Mouse (Mus musculus) gastrocnemius, postnatal 14 days (tissue): ENCODE measurements around the gene Vangl2. TPM values are rescaled to one million over a fixed set of nuclear protein-coding genes. Genes with fewer than 3 reads are reported as not detected.

ENCODE experiments used
- DNase-seq: peaks from one replicate; pipeline ENCODE4 v3.0.0; 2021; ENCODE audit warnings: mixed read lengths
- intact Hi-C: fragments of 180-260 bp; cut with DNase I; formaldehyde crosslinking; loops from one replicate; pipeline ENCODE4 v1.15.1; 2025; ENCODE audit warnings: low total_unique reads
- total RNA-seq, 2 experiments: library from RNA; stranded (reverse); gene quantifications; 2 replicates each; pipeline ENCODE4 v1.2.3; 2021

The Vangl2 gene
- total RNA-seq, 2 experiments from 2014 or later, result 1.9 to 2.6 TPM

DNA sequence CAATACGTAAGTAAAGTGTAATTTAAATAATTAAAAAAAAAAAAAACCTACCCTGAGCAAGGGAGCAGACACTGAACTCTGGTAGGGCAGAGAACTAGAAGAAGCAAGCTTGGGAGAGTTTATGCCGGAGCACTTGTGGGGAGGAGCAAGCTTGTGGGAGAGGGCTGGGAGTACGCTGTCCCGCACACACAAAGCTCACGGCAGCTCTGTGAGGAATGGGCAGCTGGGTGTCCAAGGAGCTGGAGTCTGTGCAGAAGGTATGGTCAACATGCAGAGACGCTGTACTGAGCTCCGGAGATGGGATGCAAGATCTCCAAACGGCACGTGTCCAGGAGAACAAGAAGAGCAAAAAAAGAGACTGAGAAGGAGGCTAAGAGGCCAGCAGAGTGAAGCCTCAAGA, 13.5 kb downstream of the Vangl2 start:
- no peak for DNase-seq
- intact Hi-C loops, result no loop called here

DNA sequence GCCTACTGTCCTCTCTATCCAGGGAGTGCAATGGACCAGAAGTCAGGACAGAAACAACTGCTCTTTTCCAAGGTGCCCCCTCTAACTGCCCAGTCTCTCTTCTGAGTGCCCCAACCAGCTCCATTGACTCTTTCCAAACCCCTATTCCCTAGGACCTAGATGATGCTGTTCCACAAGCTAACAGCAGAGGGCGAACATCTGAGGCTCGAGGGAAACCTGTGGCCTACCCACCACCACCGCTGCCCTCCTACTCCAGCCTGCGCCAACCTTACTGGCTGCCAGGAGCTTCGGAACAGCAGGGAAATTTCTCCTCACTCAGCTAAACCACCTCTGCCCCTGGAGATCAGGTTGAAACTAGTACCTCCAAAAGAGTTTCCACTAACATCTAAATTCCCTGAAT, 16.2 kb downstream of the Vangl2 start:
- intact Hi-C loops, result no loop called here
- peak; percentile 58 for DNase-seq

DNA sequence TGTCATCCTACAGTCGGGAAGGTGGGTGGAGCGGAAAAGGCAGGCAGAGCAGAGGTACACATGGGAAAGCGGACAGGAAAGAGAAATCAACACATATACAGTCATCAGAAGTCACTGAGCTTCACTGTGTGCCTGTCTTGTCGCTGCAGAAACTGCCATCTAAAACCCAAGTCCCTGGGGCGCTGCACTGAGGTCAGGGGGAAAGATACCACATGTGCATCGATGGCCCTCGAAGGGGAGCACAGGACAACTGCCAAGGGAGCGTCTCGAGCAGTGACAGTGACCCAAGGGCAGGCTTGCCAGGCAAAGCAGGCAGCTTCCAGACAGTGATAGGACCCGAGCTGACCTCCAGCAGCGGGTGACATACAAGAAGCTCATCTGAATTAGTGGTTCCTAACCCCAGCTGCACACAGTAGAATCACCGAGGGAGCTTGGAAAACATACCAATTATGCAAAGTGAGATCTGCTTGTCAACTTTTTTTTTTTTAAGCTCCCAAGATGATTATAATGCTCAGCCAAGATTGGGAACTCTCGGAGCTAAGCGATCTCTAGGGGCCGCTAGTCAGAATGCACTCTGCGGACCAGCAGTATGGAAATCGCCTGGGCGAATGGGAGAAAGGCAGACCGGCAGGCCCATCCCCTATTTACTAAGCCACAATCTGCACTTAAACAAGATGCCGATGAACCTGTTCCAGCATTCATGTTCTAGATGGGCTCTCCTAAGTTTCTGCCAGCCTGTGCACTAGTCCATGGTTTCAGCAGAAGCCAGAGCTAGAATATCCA, 18.0 kb downstream of the Vangl2 start:
- DNase-seq, result no peak
- intact Hi-C loops, result no loop called here

DNA sequence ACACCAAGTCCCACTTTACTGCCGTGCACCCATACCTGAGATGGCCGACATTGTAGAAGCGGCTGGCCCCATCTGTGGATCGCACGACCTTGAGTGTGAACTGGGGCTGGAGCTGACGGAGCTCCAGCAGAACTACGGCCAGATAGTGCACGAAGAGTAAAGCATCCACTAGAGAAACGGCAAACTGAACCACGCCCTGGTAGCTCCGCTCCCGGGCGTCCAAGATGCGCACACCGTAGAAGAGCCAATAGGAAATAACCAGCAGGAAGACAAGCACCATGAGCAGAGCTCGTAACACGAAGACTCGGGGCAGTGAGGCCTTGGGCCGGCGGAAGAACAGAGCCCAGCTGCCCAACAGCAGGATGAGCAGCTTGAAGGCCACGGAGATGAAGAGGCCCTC, 18.8 kb downstream of the Vangl2 start:
- DNase-seq, result no peak
- intact Hi-C loops, result no loop called here

DNA sequence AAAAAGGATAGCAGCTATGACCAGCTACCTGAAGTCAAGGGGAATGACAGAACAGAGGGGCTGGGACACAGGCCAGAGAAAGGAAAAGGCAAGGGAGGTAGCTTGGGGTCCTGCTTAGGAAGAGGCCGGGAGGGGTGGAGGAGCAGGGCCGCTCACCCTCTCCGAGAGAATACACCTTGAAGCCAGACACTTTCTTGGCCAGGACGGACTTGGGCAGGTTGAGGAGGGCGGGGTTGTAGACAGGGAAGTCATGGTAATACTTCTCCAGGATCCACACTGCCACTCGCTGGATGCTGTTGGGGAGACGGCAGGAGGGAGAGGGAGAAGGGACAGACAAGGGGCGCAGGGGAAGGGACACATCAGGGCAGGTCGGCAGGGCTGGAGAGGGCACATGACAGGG, 19.9 kb downstream of the Vangl2 start:
- no peak for DNase-seq
- intact Hi-C loops, result no loop called here

DNA sequence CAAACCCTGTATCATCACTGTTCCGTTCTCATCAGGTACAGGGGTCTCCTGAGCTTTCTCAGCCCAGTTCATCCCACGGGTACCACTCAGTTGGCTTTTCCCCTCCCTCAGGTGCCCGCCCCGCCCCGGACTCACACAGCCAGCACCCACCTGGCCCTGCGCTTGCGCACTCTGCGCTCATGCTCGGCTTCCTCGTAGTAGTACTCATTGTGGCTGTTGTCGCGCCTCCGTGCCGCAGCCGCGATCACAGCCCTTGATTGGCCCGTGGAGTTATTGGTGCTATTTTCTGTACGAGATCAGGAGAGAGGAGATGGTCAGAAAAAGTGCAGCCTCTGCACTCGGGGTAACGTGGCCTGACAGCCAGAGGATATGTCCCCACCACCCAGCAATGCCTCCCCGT, 20.5 kb downstream of the Vangl2 start:
- intact Hi-C loops, result no loop called here
- DNase-seq, result no peak

DNA sequence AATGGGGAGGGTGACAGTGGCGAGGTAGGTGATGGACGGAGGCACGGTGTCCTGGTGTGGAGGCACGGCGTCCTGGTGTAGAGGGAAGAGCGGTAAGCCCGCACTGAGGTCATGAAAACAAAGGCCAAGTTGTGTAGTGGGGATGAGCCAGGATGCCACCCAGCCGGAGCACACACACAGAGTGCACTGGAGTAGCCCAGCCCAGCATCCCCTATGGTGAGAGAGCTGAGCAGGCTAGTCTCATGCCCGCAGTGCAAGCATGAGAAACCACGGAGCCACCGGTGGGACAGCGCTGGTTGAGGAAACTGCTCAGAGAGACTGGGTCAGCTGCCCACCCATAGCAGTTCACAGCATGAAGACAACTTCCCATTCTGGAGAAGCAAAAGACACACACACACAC, 26.6 kb downstream of the Vangl2 start:
- DNase-seq, result no peak
- intact Hi-C loops, result no loop called here

DNA sequence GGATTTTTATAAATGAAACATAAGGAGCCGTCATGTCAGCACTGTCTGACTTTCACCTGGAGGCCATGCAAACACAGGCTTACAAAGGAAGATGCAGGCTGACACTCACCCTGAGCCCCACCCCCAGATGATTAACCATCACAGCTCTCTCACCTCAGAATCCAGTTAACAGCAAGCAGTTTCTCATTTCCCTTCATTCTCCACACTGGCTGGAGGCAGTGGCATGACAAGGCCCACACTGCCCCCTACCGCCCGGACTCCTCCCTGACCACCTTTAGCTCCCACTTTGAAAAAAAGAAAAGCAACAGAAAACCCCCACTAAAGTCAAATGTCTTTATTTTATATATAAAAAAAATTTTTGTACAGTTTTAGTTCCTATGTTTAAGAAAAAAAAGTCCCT, 27.6 kb downstream of the Vangl2 start:
- intact Hi-C loops, result no loop called here

DNA sequence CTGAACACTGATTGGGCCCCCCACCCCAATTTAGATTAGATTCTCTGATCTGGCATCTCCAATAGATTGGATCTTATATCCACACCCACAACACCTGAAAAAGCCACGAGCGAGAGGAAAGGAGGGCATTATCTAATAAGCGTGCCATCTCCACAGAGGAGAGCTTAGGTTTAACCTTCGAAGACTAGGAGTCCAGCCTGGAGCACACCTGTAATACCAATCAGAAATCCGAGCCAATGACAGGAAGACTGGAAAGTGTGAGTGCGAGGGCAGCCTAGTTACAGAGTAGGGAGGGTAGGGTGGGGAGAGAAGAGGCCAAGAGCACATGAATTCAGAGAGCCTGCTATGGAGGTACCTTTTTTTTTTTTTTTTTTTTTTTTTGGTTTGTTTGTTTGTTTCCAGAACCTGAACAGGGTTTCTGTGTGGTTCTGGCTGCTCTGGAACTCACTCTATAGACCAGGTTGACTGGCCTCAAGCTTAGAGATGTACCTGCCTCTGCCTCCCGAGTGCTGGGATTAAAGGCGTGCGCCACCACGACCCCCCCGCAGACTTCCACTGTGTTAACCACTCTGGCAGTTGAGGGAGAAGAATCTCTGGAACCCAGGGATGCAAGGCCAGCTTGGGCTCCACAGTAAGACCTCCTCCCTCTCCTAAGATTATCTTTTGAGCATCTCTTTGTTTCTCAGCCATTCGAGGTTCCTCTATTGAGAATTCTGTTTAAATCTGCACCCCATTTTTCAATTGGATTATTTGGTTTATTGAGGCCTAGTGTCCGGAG, 29.2 kb downstream of the Vangl2 start:
- intact Hi-C loops, result no loop called here
- DNase-seq, result no peak

More for the DNA sequence above, 27.6 kb downstream of the Vangl2 start:
- peak; percentile 41 for DNase-seq

DNA sequence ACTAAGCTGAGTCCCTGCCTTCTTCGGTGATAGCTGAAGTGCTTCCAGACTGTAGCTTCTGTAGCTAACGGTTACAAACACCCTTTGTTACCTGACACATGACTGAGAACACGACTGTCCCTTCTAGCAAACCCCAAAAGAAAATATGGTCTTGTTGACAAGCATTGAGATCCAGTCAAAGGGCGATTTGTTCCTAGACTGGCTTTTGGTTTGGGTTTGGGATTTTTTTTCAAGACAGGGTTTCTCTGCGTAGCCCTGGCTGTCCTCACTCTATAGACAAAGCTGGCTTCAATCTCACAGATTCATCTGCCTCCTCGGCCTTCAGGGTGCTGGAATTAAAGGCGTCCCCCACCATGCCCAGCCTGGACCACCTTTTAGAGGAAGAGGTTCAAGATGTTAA, 31.5 kb downstream of the Vangl2 start:
- DNase-seq, result no peak
- intact Hi-C loops, result no loop called here

DNA sequence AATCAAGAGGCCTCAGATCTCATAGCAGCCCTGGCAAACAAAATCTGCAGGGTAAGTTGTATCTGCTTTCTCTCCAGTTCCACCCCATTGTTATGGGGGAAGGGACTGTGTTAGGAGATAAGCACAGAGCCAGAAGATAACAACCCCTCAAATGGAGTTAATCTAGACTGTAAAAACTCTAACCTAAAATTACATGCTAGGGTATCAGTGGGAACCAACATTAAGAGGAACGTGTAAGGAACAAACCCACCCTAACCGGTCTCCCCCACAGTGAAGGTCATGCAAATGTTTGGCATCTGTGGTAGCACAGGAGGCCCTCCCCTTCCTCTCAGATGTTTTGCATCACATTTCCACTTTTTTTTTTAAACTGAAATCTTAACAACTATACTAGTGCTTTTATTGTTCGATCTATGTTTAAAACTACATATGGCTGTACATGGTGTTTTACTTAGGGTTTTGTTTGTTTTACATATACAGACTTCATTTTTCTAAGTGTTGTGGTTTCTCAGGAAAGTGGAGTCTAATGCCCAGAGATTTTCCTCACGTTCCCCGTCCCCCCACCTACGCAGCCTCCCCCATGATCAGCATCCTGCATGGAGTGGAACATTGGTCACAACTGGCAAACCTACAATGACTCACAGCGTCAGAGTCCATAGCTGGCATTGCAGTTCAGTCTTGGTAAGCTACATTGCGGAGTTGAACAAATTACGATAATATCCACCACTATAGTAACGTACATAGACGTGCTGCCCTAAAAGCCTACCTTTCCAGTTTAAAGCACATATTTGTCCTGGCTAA, 33.1 kb downstream of the Vangl2 start:
- intact Hi-C loops, result no loop called here

DNA sequence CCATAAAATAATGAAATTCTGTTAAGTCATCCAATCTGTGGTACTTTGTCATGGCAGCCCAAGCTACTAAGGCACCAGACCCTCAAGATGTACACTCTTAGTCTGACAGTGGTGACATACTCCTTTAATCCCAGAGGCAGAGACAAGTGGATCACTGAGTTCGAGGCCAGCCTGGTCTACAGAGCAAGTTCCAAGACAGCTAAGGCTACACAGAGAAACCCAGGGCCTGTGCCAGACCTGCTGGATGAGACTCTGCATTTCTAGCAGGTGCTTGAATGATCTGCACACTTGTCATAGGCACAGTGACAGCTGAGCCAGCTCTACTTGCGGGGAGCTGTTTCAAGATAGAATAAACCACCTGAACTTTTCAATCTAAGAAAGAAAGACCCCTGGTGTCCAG, 33.7 kb downstream of the Vangl2 start:
- DNase-seq, result no peak
- intact Hi-C loops, result no loop called here

More for the DNA sequence above, 33.1 kb downstream of the Vangl2 start:
- DNase-seq, result no peak

DNA sequence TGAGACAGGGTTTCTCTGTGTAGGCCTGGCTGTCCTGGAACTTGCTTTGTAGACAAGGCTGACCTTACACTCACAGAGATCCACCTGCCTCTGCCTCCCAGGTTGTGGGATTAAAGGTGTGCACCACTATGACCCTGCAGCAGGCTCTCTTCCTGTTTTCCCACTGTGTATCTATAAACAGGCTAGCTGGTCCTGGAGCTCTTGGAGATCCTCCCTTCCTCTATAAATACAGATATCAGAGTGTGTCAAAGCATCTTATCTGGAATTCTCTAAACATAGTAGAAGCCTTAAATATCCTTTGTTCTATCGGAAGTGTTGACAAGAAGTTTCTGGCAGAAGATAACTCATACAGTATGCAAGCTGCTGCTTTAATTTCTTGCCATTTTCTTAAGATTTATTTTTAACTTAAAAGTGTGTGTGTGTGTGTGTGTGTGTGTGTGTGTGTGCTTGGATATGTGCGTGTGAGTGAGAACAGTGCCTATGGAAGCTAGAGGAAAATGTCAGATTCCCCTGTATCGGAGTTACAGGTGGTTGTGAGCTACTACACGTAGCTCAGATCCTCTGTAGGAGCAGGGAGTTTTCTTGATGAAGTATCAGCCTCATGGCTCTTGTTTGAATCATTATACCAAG, 35.2 kb downstream of the Vangl2 start:
- intact Hi-C loops, result no loop called here
- no peak for DNase-seq

DNA sequence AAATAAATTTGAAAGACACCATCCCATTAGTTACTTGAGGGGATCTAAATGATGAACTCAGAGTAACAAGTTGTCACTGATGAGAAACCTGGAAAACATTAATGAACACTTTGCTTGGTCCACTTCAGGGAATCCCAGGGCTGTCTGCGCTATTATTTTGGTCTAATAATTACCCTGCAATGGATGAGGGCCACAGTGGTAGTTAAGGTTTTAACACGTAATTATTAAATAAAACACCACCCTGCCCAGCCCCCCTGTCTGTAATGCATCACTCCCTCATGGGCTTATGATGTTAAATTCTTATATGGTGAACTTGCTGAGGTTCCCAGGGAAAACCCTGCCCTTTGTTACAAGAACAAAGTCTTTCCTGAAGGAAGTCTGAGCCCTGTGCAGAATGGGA, 36.4 kb downstream of the Vangl2 start:
- intact Hi-C loops, result no loop called here

DNA sequence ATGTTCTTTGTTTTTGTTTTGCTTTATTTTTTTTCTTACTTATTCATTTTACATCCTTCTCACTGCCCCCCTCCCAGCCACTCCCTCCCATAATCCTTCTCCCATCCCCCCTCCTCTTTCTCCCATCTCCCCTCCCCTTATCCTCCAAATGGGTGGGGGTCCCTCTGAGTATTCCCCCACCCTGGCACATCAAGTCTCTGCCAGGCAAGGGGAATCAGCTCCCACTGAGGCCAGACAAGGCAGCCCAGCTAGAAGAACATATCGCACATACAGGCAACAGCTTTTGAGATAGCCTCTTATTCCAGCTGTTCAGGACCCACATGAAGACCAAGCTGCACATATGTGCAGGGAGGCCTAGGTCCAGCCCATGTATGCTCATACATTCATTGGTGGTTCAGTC, 44.1 kb downstream of the Vangl2 start:
- no peak for DNase-seq
- intact Hi-C loops, result no loop called here

More for the DNA sequence above, 36.4 kb downstream of the Vangl2 start:
- DNase-seq, result no peak

DNA sequence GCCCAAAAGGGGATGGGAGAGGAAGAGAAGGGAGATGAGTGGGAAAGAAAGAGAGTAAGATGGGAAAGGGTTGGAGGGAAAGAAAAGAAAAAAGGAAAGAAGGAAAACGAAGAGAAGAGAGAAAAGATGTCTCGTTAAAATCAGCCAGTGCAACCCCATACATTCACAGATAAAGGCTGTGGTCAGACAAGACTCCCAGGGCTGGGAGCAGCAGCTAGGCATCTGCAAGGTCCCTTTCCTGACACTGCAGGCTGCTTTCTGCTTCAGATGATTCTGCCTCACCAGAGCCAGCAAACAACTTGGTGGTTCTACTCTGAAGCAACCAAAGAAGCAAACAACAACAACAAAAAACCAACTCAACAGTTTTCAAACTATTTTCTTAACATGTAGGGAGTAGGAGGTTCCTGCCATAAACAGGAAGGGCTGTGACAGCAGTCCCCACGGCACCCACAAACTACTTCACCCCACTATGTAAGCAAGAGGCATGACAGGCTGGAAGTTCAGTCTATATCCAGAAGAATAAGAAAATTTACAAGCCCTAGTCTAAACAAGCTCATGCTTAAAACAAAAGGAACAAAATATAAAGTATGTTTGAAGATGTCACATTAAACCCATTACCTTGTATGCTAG, 44.8 kb downstream of the Vangl2 start:
- no peak for DNase-seq
- intact Hi-C loops, result no loop called here

DNA sequence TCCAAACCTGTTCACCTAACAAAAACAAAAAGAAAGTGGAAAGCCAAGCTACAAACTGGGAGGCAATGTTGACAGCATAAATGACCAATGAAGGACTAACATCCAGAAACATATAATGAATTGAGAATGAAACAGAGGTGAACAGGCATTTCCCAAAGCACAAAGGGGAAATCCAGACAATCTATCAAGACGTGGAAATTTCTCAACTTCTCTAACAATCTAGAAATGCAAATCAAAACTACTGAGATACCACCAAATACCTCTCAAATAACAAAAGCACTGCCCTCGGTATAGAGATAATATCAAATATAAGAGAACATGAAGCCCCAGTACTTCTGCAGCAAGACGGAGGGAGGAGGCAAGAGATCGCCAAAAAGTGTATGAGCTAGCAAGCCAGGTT, 45.5 kb downstream of the Vangl2 start:
- intact Hi-C loops, result no loop called here
- no peak for DNase-seq

DNA sequence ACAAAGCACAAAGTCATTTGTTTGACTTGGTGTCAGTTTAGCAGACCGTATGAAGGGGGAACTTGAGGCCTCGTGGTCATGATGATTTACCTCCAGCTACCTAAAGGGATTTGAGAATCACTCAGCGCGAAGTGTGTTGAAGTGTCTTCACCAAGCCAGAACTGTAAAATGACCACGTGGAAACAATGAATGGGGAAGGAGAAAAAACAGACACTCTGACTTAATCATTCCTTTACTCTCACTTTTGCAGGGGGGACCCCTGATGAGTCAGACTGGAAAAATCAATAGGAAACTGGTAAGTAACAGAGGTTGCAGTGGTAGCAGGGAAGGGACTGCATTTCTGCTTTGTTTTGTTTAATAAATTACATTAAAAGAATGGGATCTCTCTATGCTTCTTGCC, 46.1 kb downstream of the Vangl2 start:
- intact Hi-C loops, result no loop called here
- no peak for DNase-seq

DNA sequence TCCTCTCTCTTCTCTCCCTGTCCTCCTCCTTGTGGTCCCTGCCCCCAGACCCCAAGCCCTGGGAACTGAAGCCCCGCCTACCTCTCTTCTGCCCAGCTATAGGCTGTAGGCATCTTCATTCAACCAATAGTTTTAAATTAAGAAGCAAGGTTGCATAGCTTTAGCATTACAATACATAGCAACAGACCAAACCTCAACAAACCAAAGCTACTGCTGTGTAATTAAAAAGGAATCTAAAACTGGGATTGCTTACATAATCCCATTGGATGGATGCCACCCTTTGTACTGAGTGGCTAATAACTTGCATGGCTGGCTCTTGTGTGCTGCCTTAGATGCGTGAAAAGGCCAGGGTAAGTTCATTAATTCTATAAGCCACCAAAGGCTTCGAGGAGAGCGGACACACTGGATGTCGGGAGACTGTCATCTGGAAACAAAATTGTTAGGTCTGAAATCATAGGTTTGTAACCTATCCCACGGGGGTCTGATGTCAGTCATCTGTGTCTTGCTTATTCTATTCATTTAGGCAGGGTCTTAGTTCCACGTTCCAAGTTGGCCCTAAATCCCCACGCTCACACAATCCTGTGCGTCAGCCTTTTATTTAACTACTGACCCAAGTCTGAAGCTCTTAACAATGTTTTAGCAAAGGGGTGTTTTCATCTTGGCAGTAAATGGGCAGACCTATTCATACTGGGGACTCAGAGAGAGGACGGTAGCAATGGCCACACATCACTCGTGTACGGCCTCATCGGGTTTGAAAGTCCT, 48.1 kb downstream of the Vangl2 start:
- intact Hi-C loops, result no loop called here
- DNase-seq, result no peak
